Mouse (Mus musculus): ENCODE data around the gene Ctdnep1. TPM values are rescaled to one million over a fixed set of nuclear protein-coding genes. Genes with fewer than 3 reads are reported as not detected.
A peak's percentile ranks its signal among the peaks of the same experiment; 100 is the strongest.
"Not testable (repeated sequence)": the region's sequence is repeated elsewhere in the genome, so short reads cannot be mapped to it uniquely, and the experiment has no call there.

Gene Ctdnep1
- polyA plus RNA-seq, 1 experiment from 2014 or later = 23.0 TPM

GRCm38 (mm10) chr11:70002471-70002870, 21.5 kb downstream of the Ctdnep1 start:
- Histone ChIP-seq H3K4me1 (peaks cover 34% of the 10 kb centered on the region), H3K4me2 (replicated peaks) (peak overlapping the region; percentile 90), H3K27ac (no peak overlapping the region), H3K9ac (no peak overlapping the region), H3K9me3 (no peaks in the 10 kb centered on the region), H3K27me3 (replicated peaks) (no peaks in the 10 kb centered on the region), H3K4me3 (peak overlapping the region; percentile 78; the same call in 1 of the 2 replicates), H3K36me3 (peaks cover 51% of the 10 kb centered on the region)
- ATAC-seq (ENCODE audit: low FRiP score, low read depth) = no peak
- WGBS = 93% methylated on average over 2 of the region's 2 CpGs

- no peak overlapping the region for H3K27ac ChIP-seq
- H3K36me3 ChIP-seq = peaks cover 59% of the 10 kb centered on the region
- no peak overlapping the region for H3K4me3 ChIP-seq
- H3K4me1 ChIP-seq = peaks cover 27% of the 10 kb centered on the region
- WGBS = 49% methylated on average over 5 of the region's 5 CpGs
- no peak overlapping the region for H3K4me2 ChIP-seq (replicated peaks)
- no peak for ATAC-seq (ENCODE audit: low FRiP score, low read depth)
- H3K9me3 ChIP-seq = no peaks in the 10 kb centered on the region
- no peaks in the 10 kb centered on the region for H3K27me3 ChIP-seq (replicated peaks)
- H3K9ac ChIP-seq = no peak overlapping the region
Measured at GRCm38 (mm10) chr11:70005521-70005920, 24.6 kb downstream of the Ctdnep1 start.

DNA sequence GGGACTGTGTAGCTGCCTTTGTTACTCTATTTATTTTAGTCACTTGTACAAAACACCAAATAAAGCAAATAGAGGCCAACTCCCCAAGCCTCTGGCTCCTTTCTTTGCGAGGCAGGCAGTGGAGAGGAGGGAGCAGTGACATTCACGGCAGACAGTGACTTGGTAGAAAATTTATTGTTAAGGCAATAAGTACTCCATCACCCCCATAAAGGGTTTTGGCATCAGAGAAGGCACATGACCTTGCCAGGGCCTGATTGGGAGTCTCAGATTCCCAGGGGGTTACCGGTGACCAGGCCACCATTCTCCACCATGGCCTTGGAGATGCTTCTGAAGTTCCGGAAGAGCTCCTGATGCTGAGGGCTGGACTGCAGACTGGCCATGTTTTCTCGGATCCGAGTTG, 29.1 kb downstream of the Ctdnep1 start:
- Histone ChIP-seq H3K27ac (no peak overlapping the region), H3K9me3 (no peaks in the 10 kb centered on the region), H3K4me2 (replicated peaks) (no peak overlapping the region), H3K27me3 (replicated peaks) (no peaks in the 10 kb centered on the region), H3K9ac (no peak overlapping the region), H3K36me3 (peaks cover 88% of the 10 kb centered on the region), H3K4me1 (peaks cover 10% of the 10 kb centered on the region), H3K4me3 (no peak overlapping the region)
- ATAC-seq (ENCODE audit: low FRiP score, low read depth) = no peak
- WGBS = 87% methylated on average over 6 of the region's 6 CpGs

GRCm38 (mm10) chr11:70010548-70010947, 29.6 kb downstream of the Ctdnep1 start:
- H3K4me2 ChIP-seq (replicated peaks) = no peak overlapping the region
- H3K4me1 ChIP-seq = peaks cover 15% of the 10 kb centered on the region
- H3K36me3 ChIP-seq = peaks cover 83% of the 10 kb centered on the region
- 89% methylated on average over 12 of the region's 12 CpGs for WGBS
- no peak overlapping the region for H3K4me3 ChIP-seq
- no peak overlapping the region for H3K9ac ChIP-seq
- H3K9me3 ChIP-seq = no peaks in the 10 kb centered on the region
- no peak overlapping the region for H3K27ac ChIP-seq
- ATAC-seq (ENCODE audit: low FRiP score, low read depth) = no peak
- no peaks in the 10 kb centered on the region for H3K27me3 ChIP-seq (replicated peaks)

DNA sequence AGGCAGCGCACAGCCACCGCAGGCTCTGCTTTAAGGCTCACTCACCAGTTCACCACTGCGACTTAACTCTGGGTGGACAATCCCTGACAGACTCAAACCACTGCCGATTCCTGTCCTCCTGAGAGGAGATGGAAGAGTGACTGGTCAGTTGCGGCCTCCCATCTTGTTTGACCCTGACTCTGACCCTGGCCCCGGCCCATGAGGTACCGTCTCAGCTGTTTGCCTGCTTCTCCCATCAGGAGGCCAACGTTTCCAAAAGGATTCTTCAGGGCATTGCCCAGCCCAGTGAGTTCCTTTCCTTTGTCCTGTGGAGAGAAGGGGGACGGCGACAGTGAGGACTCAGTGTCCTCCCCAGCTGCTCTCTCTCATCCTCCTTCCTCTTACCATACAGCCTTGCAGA, 30.0 kb downstream of the Ctdnep1 start:
- WGBS = 80% methylated on average over 10 of the region's 10 CpGs
- H3K4me2 ChIP-seq (replicated peaks) = no peak overlapping the region

GRCm38 (mm10) chr11:70012931-70013330, 32.0 kb downstream of the Ctdnep1 start:
- H3K36me3 ChIP-seq = peaks cover 59% of the 10 kb centered on the region
- WGBS = 88% methylated on average over 9 of the region's 9 CpGs
- no peak overlapping the region for H3K27ac ChIP-seq

More for the DNA sequence above, 30.0 kb downstream of the Ctdnep1 start:
- H3K9ac ChIP-seq = no peak overlapping the region
- H3K9me3 ChIP-seq = no peaks in the 10 kb centered on the region
- H3K4me3 ChIP-seq = no peak overlapping the region
- peaks cover 79% of the 10 kb centered on the region for H3K36me3 ChIP-seq
- no peaks in the 10 kb centered on the region for H3K27me3 ChIP-seq (replicated peaks)
- H3K27ac ChIP-seq = no peak overlapping the region
- H3K4me1 ChIP-seq = peaks cover 16% of the 10 kb centered on the region
- ATAC-seq (ENCODE audit: low FRiP score, low read depth) = no peak

GRCm38 (mm10) chr11:70013408-70013807, 32.5 kb downstream of the Ctdnep1 start:
- no peak overlapping the region for H3K27ac ChIP-seq
- H3K9me3 ChIP-seq = no peaks in the 10 kb centered on the region
- H3K4me1 ChIP-seq = peaks cover 28% of the 10 kb centered on the region
- no peaks in the 10 kb centered on the region for H3K27me3 ChIP-seq (replicated peaks)
- WGBS = 86% methylated on average over 3 of the region's 3 CpGs
- no peak overlapping the region for H3K4me3 ChIP-seq
- no peak for ATAC-seq (ENCODE audit: low FRiP score, low read depth)
- peaks cover 54% of the 10 kb centered on the region for H3K36me3 ChIP-seq
- no peak overlapping the region for H3K4me2 ChIP-seq (replicated peaks)
- H3K9ac ChIP-seq = no peak overlapping the region

More at GRCm38 (mm10) chr11:70012931-70013330, 32.0 kb downstream of the Ctdnep1 start:
- Histone ChIP-seq H3K9me3 (no peaks in the 10 kb centered on the region), H3K9ac (no peak overlapping the region), H3K4me2 (replicated peaks) (no peak overlapping the region), H3K27me3 (replicated peaks) (no peaks in the 10 kb centered on the region), H3K4me1 (peaks cover 24% of the 10 kb centered on the region), H3K4me3 (no peak overlapping the region)
- no peak for ATAC-seq (ENCODE audit: low FRiP score, low read depth)

DNA sequence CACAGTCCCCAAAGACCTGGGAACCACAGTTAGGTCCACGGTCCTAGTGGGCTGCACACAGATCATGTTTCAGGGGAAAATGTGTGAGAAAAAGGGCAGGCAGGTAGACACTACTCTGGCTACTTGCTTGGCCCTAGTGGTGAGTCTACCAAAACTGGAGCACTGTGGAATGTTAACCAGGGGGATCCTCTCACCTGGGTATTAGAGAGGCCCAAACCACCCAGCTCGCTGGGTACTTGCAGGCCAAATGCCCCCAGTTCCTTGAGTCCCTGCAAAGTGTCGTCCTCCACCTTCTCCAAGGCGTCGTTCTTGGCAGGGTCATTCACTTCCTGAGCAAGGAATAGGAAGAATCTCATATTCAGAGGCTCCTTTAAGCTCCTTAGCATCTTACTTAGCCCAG, 33.1 kb downstream of the Ctdnep1 start:
- no peak for ATAC-seq (ENCODE audit: low FRiP score, low read depth)
- no peak overlapping the region for H3K4me3 ChIP-seq
- H3K27ac ChIP-seq = no peak overlapping the region
- peaks cover 48% of the 10 kb centered on the region for H3K36me3 ChIP-seq
- H3K27me3 ChIP-seq (replicated peaks) = no peaks in the 10 kb centered on the region
- peak overlapping the region; percentile 12; the same call in 1 of the 2 replicates for H3K4me2 ChIP-seq (replicated peaks)
- H3K9ac ChIP-seq = 0 out of 2 replicates have a peak overlapping the region, but pooled peaks have one; percentile 74
- no peaks in the 10 kb centered on the region for H3K9me3 ChIP-seq
- H3K4me1 ChIP-seq = peaks cover 34% of the 10 kb centered on the region
- 56% methylated on average over 5 of the region's 5 CpGs for WGBS

DNA sequence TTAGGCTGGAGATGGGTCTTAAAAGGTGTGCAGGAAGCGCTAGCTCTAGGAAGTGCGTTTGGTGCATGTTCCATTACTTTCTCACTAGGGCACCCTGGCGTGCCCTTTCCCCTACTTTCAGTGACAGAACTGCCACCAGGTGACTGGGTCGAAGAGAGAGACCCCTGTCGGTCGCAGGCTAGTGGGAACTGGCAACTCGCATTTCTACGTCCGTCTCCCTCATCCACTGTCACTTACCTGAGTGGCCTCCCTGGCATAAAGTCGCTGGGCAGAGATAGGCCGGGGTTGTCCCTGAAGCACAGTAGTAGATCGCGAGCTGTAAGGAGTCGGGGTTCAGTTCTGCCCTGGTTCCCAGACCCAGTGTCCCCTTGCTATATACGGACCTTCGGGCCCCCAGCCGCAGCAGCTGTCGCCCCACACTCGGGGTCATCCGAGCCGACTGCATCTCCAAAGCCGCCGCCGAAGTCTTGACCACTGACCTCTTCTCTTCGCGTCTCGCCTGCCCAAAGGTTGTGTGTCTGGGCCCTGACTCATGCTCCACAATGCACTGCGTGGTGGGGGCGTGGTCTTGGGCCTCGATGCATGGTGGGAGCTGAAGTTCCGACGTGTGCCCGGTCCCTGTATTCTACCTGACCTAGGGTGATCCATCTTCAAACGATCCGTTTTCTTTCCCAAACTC, 34.1 kb downstream of the Ctdnep1 start, which contains the start of gene Acadvl:
Gene Acadvl (minus strand): TSS at position 532 of the 679 bp plus-strand sequence.
- Histone ChIP-seq H3K27me3 (replicated peaks) (no peaks in the 10 kb centered on the region), H3K36me3 (peaks cover 38% of the 10 kb centered on the region), H3K4me1 (peaks cover 44% of the 10 kb centered on the region), H3K9ac (peak within 1 kb of the TSS; percentile 74), H3K4me3 (peak within 1 kb of the TSS; percentile 55), H3K9me3 (no peaks in the 10 kb centered on the region), H3K27ac (no peak within 1 kb of the TSS), H3K4me2 (replicated peaks) (peak within 1 kb of the TSS; percentile 87)
- ATAC-seq (ENCODE audit: low FRiP score, low read depth) = peak; percentile 62
- under 1% methylated on average over 35 of the region's 35 CpGs for WGBS

DNA sequence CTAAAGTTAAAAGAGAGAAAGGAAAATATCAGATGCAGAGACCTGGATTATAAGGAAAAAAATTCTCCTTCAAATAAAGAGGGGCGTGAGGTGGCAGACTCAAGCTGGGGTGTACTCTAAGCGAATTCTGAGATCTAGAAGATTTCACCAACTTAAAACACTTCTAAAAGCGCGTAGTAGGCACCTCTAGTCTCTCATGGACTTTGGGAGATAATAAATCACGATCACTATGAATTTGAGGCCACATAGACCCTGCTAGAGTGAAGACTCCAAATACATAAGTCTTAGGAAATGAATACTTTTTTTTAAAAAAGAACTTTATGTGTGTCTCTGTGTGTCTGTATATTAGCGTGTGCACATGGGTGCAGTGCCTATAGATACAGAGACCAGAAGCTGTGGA, 34.7 kb downstream of the Ctdnep1 start:
- no peak for ATAC-seq (ENCODE audit: low FRiP score, low read depth)
- 65% methylated on average over 6 of the region's 6 CpGs for WGBS
- H3K36me3 ChIP-seq = peaks cover 31% of the 10 kb centered on the region
- peaks cover 50% of the 10 kb centered on the region for H3K4me1 ChIP-seq
- no peaks in the 10 kb centered on the region for H3K27me3 ChIP-seq (replicated peaks)
- H3K4me2 ChIP-seq (replicated peaks) = peak overlapping the region; percentile 87
- H3K9me3 ChIP-seq = no peaks in the 10 kb centered on the region
- H3K27ac ChIP-seq = no peak overlapping the region
- H3K9ac ChIP-seq = no peak overlapping the region
- no peak overlapping the region for H3K4me3 ChIP-seq

DNA sequence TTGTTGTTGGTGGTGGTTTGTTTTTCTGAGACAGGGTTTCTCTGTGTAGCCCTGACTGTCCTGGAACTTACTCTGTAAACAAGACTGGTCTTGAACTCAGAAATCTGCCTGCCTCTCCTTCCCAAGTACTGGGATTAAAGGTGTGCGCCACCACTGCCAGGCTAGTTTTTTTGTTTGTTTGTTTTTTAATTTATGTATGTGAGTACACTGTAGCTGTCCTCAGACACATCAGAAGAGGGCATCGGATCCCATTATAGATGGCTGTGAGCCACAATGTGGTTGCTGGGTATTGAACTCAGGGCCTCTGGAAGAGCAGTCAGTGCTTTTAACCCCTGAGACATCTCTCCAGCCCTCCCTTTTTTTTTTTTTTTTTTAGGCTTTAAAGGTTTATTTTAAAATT, 35.2 kb downstream of the Ctdnep1 start:
- H3K4me1 ChIP-seq = peaks cover 51% of the 10 kb centered on the region
- H3K36me3 ChIP-seq = peaks cover 26% of the 10 kb centered on the region
- not testable (repeated sequence) for H3K4me3 ChIP-seq; H3K27ac ChIP-seq; ATAC-seq (ENCODE audit: low FRiP score, low read depth); H3K4me2 ChIP-seq (replicated peaks); H3K27me3 ChIP-seq (replicated peaks); H3K9ac ChIP-seq; H3K9me3 ChIP-seq
- WGBS = 83% methylated on average over 2 of the region's 2 CpGs

DNA sequence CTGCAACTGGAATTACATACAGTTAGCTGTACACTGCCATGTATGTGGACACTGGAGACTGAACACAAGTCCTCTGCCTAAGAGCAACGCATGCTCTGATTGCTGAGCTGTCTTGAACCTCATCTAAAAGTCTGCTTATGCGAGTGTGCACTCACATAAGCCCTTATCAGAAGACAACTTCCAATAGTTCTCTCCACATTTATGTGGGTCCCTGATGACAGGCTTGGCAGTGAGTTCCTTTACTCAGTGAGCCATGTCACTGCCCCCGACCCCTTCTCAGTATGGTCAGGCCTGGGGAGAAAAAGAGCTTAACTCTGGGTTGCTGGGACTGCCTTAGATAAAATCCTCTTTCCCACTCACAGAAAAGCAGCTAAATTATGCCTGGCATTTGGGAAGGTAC, 35.7 kb downstream of the Ctdnep1 start, which contains the start of gene Dlg4:
Gene Dlg4 (plus strand): TSS at position 274 of the 400 bp plus-strand sequence.
- H3K36me3 ChIP-seq = peaks cover 22% of the 10 kb centered on the region
- no peaks in the 10 kb centered on the region for H3K27me3 ChIP-seq (replicated peaks)
- H3K4me2 ChIP-seq (replicated peaks) = peak within 1 kb of the TSS; percentile 95
- H3K27ac ChIP-seq = no peak within 1 kb of the TSS
- H3K9me3 ChIP-seq = no peaks in the 10 kb centered on the region
- H3K4me1 ChIP-seq = peaks cover 51% of the 10 kb centered on the region
- WGBS = 80% methylated on average over 3 of the region's 3 CpGs
- H3K4me3 ChIP-seq = peak within 1 kb of the TSS; percentile 65
- no peak for ATAC-seq (ENCODE audit: low FRiP score, low read depth)
- peak within 1 kb of the TSS; percentile 88 for H3K9ac ChIP-seq

Data from neural tube, embryonic 12.5 days (tissue).